Mouse (Mus musculus) liver, embryonic 11.5 days (tissue): ENCODE measurements around the gene Btaf1. TPM values are rescaled to one million over a fixed set of nuclear protein-coding genes. Genes with fewer than 3 reads are reported as not detected.

Experiments used
- polyA plus RNA-seq: library from polyadenylated mRNA; unstranded; fragments of >200 nt; fragmentation: Nextera tagmentation; extraction: Ambion mirVana; gene quantifications from 2 replicates; pipeline ENCODE4 v1.2.1, GENCODE M21; 2014

The Btaf1 gene
- polyA plus RNA-seq, 1 experiment from 2014 or later: 29.9 TPM

Other genes starting within 250 kb of the Btaf1 start
- 2.1 and 2.9 TPM in 2 replicates for gene Ppp1r3c, start 189.4 kb upstream of the Btaf1 start, polyA plus RNA-seq
- gene Tnks2, start 91.8 kb upstream of the Btaf1 start, polyA plus RNA-seq: 53.5 and 53.9 TPM in 2 replicates
- gene Fgfbp3, start 6.5 kb upstream of the Btaf1 start, polyA plus RNA-seq: 3.0 and 3.1 TPM in 2 replicates